Mouse (Mus musculus): ENCODE results near the gene Pradc1.

DNA sequence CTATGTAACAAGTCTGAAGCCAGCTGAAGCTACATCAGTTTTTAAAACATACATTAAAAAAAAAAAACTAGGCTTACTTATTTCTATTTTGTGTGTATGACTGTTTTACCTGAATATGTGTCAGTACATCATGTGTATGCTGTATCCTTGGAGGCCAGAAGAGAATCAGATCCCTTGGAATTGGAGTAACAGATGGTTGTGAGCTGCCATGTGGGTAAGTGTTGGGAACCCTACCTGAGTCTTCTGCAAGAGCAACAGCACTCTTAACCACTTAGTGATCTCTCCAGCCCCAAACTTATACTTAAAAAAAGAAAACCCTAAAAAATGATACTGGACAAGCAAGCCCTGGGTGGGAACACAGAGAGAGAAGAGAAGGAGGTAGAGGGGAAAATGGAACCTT, 45.2 kb upstream of the Pradc1 start:
- TF ChIP-seq CTCF (conservative IDR thresholded peaks at IDR 0.05; ENCODE audit: low read length) (no peak), POU5F1 (IDR thresholded peaks at IDR 0.05; ENCODE audit: borderline replicate concordance, low read length) (no peak), NANOG (IDR thresholded peaks at IDR 0.05; ENCODE audit: borderline replicate concordance, low read length) (no peak)

Data from E14TG2a.4 (cell line).